Mouse (Mus musculus) kidney, embryonic 16.5 days (tissue): Measurements from ENCODE around the gene Crybb1. TPM values are rescaled to one million over a fixed set of nuclear protein-coding genes. Genes with fewer than 3 reads are reported as not detected.

Source experiments
- ATAC-seq: fragments of 200-750 bp; cut with Nextera tagmentation; 2 replicates; pipeline ENCODE4 v1.8.0; 2017; ENCODE audit warnings: moderate TSS enrichment; ENCODE audit not compliant: low FRiP score, low TSS enrichment
- H3K27ac ChIP-seq: fragments of 300-500 bp; sonication (generic); 2 replicates; pipeline ENCODE4 v1.5.1; 2014; ENCODE audit warnings: low read length
- H3K27me3 ChIP-seq: fragments of 300-500 bp; sonication (generic); 2 replicates; pipeline ENCODE4 v1.6.1; 2014; ENCODE audit warnings: low read length, control low read depth, mixed read lengths; ENCODE audit not compliant: insufficient read depth
- H3K36me3 ChIP-seq: fragments of 300-500 bp; sonication (generic); 2 replicates; pipeline ENCODE4 v1.6.1; 2014; ENCODE audit warnings: low read length, control low read depth, mixed read lengths; ENCODE audit not compliant: insufficient read depth
- H3K4me1 ChIP-seq: fragments of 300-500 bp; sonication (generic); 2 replicates; pipeline ENCODE4 v1.6.1; 2014; ENCODE audit warnings: low read length, control low read depth, mixed read lengths; ENCODE audit not compliant: insufficient read depth
- H3K4me2 ChIP-seq: fragments of 300-500 bp; sonication (generic); replicated peaks from 2 replicates; pipeline ENCODE4 v1.6.1; 2014; ENCODE audit warnings: low read depth, low read length
- H3K4me3 ChIP-seq: fragments of 300-500 bp; sonication (generic); 2 replicates; pipeline ENCODE4 v1.5.1; 2014; ENCODE audit warnings: mild to moderate bottlenecking, low read length
- H3K9ac ChIP-seq: fragments of 300-500 bp; sonication (generic); replicated peaks from 2 replicates; pipeline ENCODE4 v1.6.1; 2014; ENCODE audit warnings: low read length
- H3K9me3 ChIP-seq: fragments of 300-500 bp; sonication (generic); 2 replicates; pipeline ENCODE4 v1.6.1; 2016; ENCODE audit warnings: low read length, control low read depth
- WGBS: fragments of 180-500 bp; shearing (Covaris S2); extraction: QIAGEN DNeasy Blood & Tissue Kit; methylation state at CpG from one replicate; pipeline ENCODE4 v1.1.7; 2014; 5-methylcytosine and 5-hydroxymethylcytosine counted together
- polyA plus RNA-seq: library from polyadenylated mRNA; unstranded; fragments of >200 nt; fragmentation: Nextera tagmentation; extraction: Ambion mirVana; gene quantifications from 2 replicates; pipeline ENCODE4 v1.2.1, GENCODE M21; 2015

Gene Crybb1
- polyA plus RNA-seq, 1 experiment from 2014 or later = 4.0 TPM

- Histone ChIP-seq H3K9me3 (no peaks in the 10 kb centered on the region), H3K9ac (no peak overlapping the region), H3K27ac (no peak overlapping the region), H3K4me1 (peaks cover 6% of the 10 kb centered on the region; the same call in 1 of the 2 replicates), H3K4me3 (no peak overlapping the region), H3K4me2 (no peak overlapping the region), H3K27me3 (peaks cover 14% of the 10 kb centered on the region), H3K36me3 (no peaks in the 10 kb centered on the region)
- 71% methylated on average over 5 of the region's 5 CpGs for WGBS
- no peak for ATAC-seq
Observed at GRCm38 (mm10) chr5:112235806-112236205, 19.8 kb upstream of the Crybb1 start.

GRCm38 (mm10) chr5:112236631-112237030 lies 19.0 kb upstream of the Crybb1 start:
- peaks cover 9% of the 10 kb centered on the region; the same call in 1 of the 2 replicates for H3K27me3 ChIP-seq
- H3K4me1 ChIP-seq = peaks cover 6% of the 10 kb centered on the region
- no peak overlapping the region for H3K4me3 ChIP-seq
- no peaks in the 10 kb centered on the region for H3K36me3 ChIP-seq
- H3K27ac ChIP-seq = no peak overlapping the region
- ATAC-seq = no peak
- H3K9me3 ChIP-seq = no peaks in the 10 kb centered on the region
- H3K9ac ChIP-seq = no peak overlapping the region
- H3K4me2 ChIP-seq = no peak overlapping the region
- 73% methylated on average over 2 of the region's 2 CpGs for WGBS

- H3K27ac ChIP-seq = no peak overlapping the region
Observed at GRCm38 (mm10) chr5:112237439-112237838, 18.2 kb upstream of the Crybb1 start.

GRCm38 (mm10) chr5:112237866-112238570 lies 17.6 kb upstream of the Crybb1 start:
- Histone ChIP-seq H3K9ac (no peak overlapping the region), H3K4me2 (peak overlapping the region; percentile 28; the same call in 1 of the 2 replicates), H3K9me3 (no peaks in the 10 kb centered on the region), H3K4me1 (peaks cover 15% of the 10 kb centered on the region), H3K36me3 (no peaks in the 10 kb centered on the region), H3K27ac (no peak overlapping the region), H3K27me3 (peaks cover 9% of the 10 kb centered on the region; the same call in 1 of the 2 replicates), H3K4me3 (no peak overlapping the region)
- no peak for ATAC-seq
- 55% methylated on average over 9 of the region's 9 CpGs for WGBS

More at GRCm38 (mm10) chr5:112237439-112237838, 18.2 kb upstream of the Crybb1 start:
- Histone ChIP-seq H3K36me3 (no peaks in the 10 kb centered on the region), H3K4me3 (no peak overlapping the region), H3K9ac (no peak overlapping the region; the same call in 1 of the 2 replicates), H3K4me1 (peaks cover 13% of the 10 kb centered on the region), H3K9me3 (no peaks in the 10 kb centered on the region), H3K4me2 (peak overlapping the region; percentile 28; the same call in 1 of the 2 replicates), H3K27me3 (peaks cover 9% of the 10 kb centered on the region; the same call in 1 of the 2 replicates)
- peak; percentile 33; the same call in 1 of the 2 replicates for ATAC-seq
- WGBS = 6% methylated on average over 16 of the region's 16 CpGs

- Histone ChIP-seq H3K36me3 (no peaks in the 10 kb centered on the region), H3K4me2 (no peak overlapping the region), H3K4me1 (peaks cover 15% of the 10 kb centered on the region), H3K4me3 (no peak overlapping the region), H3K27ac (no peak overlapping the region), H3K9me3 (no peaks in the 10 kb centered on the region), H3K27me3 (peaks cover 9% of the 10 kb centered on the region; the same call in 1 of the 2 replicates), H3K9ac (no peak overlapping the region)
- 70% methylated on average over 3 of the region's 3 CpGs for WGBS
- no peak for ATAC-seq
Observed at GRCm38 (mm10) chr5:112238781-112239482, 16.7 kb upstream of the Crybb1 start.

GRCm38 (mm10) chr5:112240761-112241160 lies 14.9 kb upstream of the Crybb1 start:
- Histone ChIP-seq H3K9me3 (no peaks in the 10 kb centered on the region), H3K9ac (no peak overlapping the region), H3K4me2 (no peak overlapping the region), H3K27ac (no peak overlapping the region), H3K27me3 (peaks cover 9% of the 10 kb centered on the region; the same call in 1 of the 2 replicates), H3K4me1 (peaks cover 24% of the 10 kb centered on the region), H3K36me3 (no peaks in the 10 kb centered on the region), H3K4me3 (no peak overlapping the region)
- ATAC-seq = peak; percentile 40
- 1% methylated on average over 10 of the region's 10 CpGs for WGBS

GRCm38 (mm10) chr5:112241849-112242248 lies 13.8 kb upstream of the Crybb1 start:
- Histone ChIP-seq H3K9me3 (no peaks in the 10 kb centered on the region), H3K27ac (peak overlapping the region; percentile 16; the same call in 1 of the 2 replicates), H3K27me3 (peaks cover 9% of the 10 kb centered on the region; the same call in 1 of the 2 replicates), H3K4me3 (no peak overlapping the region), H3K9ac (no peak overlapping the region), H3K36me3 (no peaks in the 10 kb centered on the region), H3K4me1 (peaks cover 24% of the 10 kb centered on the region), H3K4me2 (no peak overlapping the region)
- no peak for ATAC-seq
- WGBS = 58% methylated on average over 2 of the region's 2 CpGs

- peak; percentile 66 for ATAC-seq
- H3K27ac ChIP-seq = peak overlapping the region; percentile 17
Observed at GRCm38 (mm10) chr5:112242361-112242778, 13.2 kb upstream of the Crybb1 start.

GRCm38 (mm10) chr5:112243041-112243440 lies 12.6 kb upstream of the Crybb1 start:
- Histone ChIP-seq H3K36me3 (no peaks in the 10 kb centered on the region), H3K4me2 (no peak overlapping the region), H3K9ac (no peak overlapping the region), H3K9me3 (no peaks in the 10 kb centered on the region), H3K27me3 (peaks cover 7% of the 10 kb centered on the region; the same call in 1 of the 2 replicates), H3K27ac (peak overlapping the region; percentile 17), H3K4me1 (peaks cover 19% of the 10 kb centered on the region), H3K4me3 (no peak overlapping the region)
- ATAC-seq = no peak
- 47% methylated on average over 5 of the region's 5 CpGs for WGBS

More at GRCm38 (mm10) chr5:112242361-112242778, 13.2 kb upstream of the Crybb1 start:
- Histone ChIP-seq H3K4me3 (no peak overlapping the region), H3K9ac (no peak overlapping the region), H3K9me3 (no peaks in the 10 kb centered on the region), H3K4me2 (no peak overlapping the region), H3K4me1 (peaks cover 21% of the 10 kb centered on the region), H3K27me3 (peaks cover 9% of the 10 kb centered on the region; the same call in 1 of the 2 replicates), H3K36me3 (no peaks in the 10 kb centered on the region)
- 35% methylated on average over 5 of the region's 5 CpGs for WGBS
